Mouse (Mus musculus): ENCODE results near the gene C1qtnf2.
A peak's percentile ranks its signal among the peaks of the same experiment; 100 is the strongest.

Gene C1qtnf2

GRCm38 (mm10) chr11:43474225-43474774 is at the start of gene C1qtnf2:
Gene C1qtnf2, plus strand, starts transcription at chr11:43474276.
- peak; percentile 64 for DNase-seq (ENCODE audit: low spot score in 2 of 2)

DNA sequence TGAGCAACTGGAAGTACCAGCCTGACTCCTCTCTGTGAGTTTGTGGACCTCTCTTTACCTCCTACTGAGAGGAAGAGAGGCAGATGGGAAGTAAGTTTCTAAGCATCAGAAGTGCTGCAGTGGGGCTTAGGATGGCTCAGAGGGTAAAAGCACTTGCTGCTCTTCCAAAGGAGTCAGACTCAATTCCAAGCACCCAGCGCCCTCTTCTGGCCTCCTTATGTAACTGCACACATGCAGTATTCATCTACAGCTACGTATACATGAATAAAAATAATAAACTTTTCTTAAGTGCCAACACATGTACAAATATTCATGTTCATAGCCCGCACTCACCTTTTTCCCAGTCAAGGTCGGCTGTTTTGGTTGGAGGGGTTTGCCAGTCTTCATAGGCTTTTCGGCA is 49.7 kb upstream of the C1qtnf2 start:
- no peak for DNase-seq (ENCODE audit: low spot score in 2 of 2)

GRCm38 (mm10) chr11:43425166-43425709 is 48.8 kb upstream of the C1qtnf2 start:
- DNase-seq (ENCODE audit: low spot score in 2 of 2): no peak

- DNase-seq (ENCODE audit: low spot score in 2 of 2): peak; percentile 86 to 87
Measured at GRCm38 (mm10) chr11:43425824-43426413, 48.2 kb upstream of the C1qtnf2 start, which contains the start of gene Pttg1. Gene Pttg1, minus strand, starts transcription at chr11:43426251.

DNA sequence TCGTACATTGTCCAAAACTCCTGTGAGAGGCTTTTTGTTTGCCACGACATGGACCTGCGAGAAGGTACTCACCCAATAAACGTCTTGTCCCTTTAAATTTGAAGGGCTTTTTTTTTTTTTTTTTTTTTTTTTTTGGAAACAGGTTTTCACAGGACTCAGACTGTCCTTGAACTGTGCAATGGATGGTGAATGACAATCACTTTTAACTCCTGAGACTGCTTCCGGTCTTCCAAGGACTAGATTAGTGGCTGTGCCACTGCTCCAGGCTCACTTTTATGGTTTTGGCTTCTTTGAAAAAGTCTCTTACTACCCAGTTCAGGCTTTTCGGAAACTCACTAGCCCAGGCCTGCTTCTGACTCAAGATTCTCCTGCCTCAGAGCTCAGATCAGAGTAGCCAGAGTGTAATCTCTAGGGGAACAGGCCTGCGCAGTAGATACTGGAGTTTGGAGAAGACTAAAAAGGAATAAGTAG is 47.6 kb upstream of the C1qtnf2 start:
- peak in 1 of 2 experiments; percentile 24 for DNase-seq (ENCODE audit: low spot score in 2 of 2)

- DNase-seq (ENCODE audit: low spot score in 2 of 2): peak; percentile 52 to 59
Measured at GRCm38 (mm10) chr11:43433254-43434023, 40.6 kb upstream of the C1qtnf2 start, which contains the start of gene Slu7. Gene Slu7, plus strand, starts transcription at chr11:43433744.

DNA sequence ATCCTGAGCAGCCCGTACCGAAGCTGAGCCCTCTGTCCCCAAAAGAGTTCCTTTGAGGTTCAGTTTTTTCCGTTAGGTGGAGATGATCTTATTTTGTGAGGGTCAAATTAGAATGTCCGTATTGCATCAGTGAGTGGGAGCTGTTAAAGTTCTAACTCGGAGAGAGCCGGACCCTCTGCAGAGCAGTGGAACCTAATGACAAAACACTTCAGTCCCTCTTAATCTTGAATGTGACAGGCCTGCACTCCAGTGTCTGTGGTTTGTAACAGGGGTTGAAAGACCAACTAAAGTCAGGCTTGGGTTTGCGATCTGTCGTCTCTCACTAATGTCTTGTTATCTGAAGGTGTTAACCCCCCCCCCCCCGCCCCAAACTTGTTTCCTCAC is 40.1 kb upstream of the C1qtnf2 start:
- DNase-seq (ENCODE audit: low spot score in 2 of 2): no peak

GRCm38 (mm10) chr11:43441121-43441520 is 33.0 kb upstream of the C1qtnf2 start:
- DNase-seq (ENCODE audit: low spot score in 2 of 2): no peak

DNA sequence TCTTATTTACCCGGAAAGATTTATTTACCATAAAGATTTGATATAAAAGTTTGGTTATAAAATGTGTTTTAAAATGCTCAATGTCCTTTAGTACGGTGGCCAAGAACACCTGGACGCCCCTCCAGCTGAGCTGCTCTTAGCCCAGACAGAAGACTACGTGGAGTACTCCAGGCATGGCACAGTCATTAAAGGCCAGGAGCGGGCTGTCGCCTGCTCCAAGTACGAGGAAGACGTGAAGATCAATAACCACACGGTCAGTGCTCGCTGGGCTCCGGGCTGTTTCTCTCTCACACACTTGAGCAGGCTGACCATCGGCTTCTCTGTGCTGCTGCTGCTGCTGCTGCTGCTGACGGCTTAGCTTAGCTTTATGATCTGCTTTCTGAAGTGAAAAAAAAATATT is 30.9 kb upstream of the C1qtnf2 start:
- DNase-seq (ENCODE audit: low spot score in 2 of 2): no peak

- no peak for DNase-seq (ENCODE audit: low spot score in 2 of 2)
Measured at GRCm38 (mm10) chr11:43449916-43450315, 24.2 kb upstream of the C1qtnf2 start.

DNA sequence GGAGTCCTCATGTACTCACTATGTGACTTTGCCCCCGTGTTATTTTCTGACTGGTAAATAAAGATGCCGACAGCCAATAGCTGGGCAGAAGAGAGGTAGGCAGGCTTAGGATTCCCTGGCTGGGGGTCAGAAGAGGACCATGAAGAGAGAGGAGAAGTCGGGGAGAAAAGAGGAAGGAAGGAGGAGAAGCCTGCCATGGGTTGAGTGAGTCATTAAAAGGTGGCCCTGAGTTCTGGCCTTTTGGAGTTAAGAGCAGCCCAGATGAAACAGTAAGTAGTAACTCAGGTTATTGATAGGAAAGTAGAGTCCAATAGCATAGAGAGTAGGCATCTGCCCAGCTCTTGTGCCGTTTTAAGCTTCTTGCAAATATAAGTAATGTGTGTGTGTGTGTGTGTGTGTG is 22.8 kb upstream of the C1qtnf2 start:
- no peak for DNase-seq (ENCODE audit: low spot score in 2 of 2)

DNA sequence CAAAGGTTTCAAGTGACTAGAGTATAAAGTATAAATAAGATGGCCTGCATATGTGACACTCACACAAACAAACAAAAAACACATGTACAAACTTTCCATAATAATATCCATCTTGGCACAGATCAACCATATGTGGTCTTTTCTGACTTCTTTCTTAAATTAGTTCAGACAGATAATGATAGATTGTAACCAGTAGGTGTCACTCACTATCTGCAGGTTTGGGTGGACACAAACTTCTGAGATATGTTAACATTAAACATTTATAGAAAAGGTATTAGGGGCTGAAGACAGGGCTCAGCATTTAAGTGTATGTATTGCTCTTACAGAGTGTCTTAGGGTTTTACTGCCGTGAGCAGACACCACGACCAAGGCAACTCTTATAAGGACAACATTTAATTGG is 21.8 kb upstream of the C1qtnf2 start:
- no peak for DNase-seq (ENCODE audit: low spot score in 2 of 2)

GRCm38 (mm10) chr11:43463204-43463603 is 10.9 kb upstream of the C1qtnf2 start:
- no peak for DNase-seq (ENCODE audit: low spot score in 2 of 2)

DNA sequence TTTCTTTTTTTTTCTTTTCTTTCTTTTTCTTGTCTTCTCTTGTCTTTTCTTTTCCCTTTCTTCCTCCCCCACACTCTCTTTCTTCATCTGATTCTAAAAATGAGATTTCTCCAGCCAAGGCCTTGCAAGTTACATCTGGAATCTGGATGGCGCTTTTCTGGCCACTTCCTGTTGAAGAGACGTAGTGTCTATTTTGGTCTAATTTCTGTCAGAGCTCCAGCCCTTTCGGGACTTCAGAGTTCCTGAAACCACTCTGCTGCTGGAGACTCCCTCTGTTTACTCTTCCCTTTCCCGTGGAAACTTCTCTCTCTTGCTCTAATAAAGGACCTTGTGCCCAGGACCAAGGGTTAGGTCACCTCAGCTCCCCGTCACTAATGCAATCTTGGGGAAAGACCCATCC is 4.0 kb upstream of the C1qtnf2 start:
- DNase-seq (ENCODE audit: low spot score in 2 of 2): peak; percentile 68 to 70

- peak in 1 of 2 experiments; percentile 27 for DNase-seq (ENCODE audit: low spot score in 2 of 2)
Measured at GRCm38 (mm10) chr11:43470881-43471820, 2.9 kb upstream of the C1qtnf2 start.

DNA sequence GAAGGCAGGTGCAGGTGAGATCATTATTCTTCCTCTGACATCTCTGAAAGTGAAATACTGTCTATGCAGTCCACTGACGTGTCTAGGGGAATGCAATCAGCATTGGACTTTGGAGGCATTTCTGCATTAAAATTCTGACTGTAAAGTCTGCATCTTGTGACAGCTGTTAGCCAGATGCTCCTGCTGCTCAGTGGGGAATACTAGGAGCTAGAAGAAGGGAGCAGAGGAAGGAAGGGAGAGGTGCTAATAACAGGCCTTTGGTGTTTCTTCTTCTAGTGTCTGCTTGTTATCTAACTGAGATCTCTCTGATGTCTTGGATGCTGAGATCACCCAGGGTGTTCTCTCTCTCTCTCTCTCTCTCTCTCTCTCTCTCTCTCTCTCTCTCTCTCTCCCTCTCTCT is 961 bp upstream of the C1qtnf2 start:
- no peak for DNase-seq (ENCODE audit: low spot score in 2 of 2)

GRCm38 (mm10) chr11:43473635-43474224 is 346 bp upstream of the C1qtnf2 start:
- no peak for DNase-seq (ENCODE audit: low spot score in 2 of 2)

DNA sequence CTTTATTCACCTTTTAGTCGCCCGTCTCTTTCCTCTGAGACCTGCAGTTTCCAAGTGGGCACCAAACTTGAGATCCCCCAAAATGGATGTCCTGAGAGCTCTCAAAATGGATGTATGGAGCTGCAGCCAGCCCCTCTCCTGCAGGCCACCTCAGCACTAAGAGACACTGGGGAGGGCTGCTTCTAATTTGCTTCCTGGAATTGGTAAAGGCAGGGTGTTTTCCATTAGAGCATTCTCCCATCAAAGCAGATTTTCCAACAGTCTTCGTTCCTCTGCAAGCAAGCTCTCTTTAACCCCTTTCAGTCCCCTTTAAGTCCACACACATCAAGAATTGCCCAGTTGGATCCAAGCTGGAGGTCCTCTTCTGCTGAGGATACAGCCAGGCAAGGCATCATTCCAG is 5.3 kb downstream of the C1qtnf2 start:
- no peak for DNase-seq (ENCODE audit: low spot score in 2 of 2)

- DNase-seq (ENCODE audit: low spot score in 2 of 2): no peak
Measured at GRCm38 (mm10) chr11:43480561-43480960, 6.5 kb downstream of the C1qtnf2 start.

DNA sequence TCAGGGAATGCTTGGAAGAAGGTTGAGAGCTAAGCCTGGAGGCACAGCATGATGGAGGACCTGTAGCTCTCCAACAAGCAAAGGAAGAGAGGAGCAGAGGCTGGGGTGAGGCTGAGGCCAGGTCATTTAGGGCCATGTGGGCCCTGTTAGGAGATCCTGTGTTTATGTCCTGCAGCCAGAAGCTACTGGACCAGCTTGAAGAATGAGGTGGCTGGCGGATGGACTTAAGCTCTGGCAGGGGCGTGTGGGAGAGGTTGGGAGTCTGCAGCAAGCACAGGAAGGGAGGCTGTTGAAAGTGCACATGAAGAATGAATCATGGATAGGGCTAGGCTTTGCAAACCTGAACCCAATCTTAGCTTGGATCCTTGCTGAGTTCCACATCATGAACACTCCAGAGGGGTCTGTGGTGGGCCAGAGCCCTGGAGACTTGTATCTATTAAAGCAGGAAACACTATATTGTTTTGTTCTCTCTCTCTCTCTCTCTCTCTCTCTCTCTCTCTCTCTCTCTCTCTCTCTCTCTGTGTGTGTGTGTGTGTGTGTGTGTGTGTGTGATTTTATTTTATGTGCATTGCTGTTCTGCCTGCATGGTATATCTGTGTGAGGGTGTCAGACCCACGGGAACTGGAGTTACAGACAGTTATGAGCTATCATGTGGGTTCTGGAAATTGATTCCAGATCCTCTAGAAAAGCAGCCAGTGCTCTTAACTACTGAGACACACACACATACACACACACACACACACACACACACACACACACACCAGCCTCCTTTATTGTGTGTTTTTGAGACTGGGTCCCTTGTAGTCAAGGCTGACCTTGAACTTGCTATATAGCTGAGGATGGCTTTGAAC is 7.8 kb downstream of the C1qtnf2 start:
- peak; percentile 33 to 52 for DNase-seq (ENCODE audit: low spot score in 2 of 2)

All from heart, adult 9 months (tissue).